Mouse (Mus musculus) layer of hippocampus, postnatal 14 days (tissue): ENCODE measurements at regions not wholly inside any gene's neighbourhood (a gene's known extent, or its start where the extent isn't known, plus 50 kb on each side); places are given as distances from the start of the nearest gene placed in this dataset.

ENCODE experiments used
- DNase-seq, 2 experiments: peaks; one replicate each; pipeline ENCODE4 v3.0.0; 2021 to 2022; ENCODE audit warnings: low spot score in 2 of 2, mixed read lengths in 1 of 2

DNA sequence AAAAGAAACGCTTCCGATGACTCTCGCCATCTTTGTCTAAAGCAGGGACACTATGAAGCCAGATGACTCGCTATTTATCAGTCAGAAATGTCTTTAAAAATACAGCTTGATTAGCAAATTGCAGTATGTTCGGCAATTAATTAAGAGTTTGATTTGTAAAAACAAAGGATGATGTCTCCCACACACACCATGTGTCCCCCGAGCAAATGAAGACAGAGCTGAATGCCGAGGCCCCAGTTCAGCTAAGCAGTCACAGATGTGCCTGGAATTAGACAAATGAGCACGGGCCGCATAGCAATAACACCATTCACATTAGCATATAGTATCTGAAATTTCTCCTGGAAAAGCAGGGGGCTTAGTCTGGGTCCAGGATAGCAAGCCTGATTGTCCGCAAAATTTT lies 98.3 kb upstream of the Sox5 start:
- peak in 1 of 2 experiments; percentile 58 for DNase-seq

DNA sequence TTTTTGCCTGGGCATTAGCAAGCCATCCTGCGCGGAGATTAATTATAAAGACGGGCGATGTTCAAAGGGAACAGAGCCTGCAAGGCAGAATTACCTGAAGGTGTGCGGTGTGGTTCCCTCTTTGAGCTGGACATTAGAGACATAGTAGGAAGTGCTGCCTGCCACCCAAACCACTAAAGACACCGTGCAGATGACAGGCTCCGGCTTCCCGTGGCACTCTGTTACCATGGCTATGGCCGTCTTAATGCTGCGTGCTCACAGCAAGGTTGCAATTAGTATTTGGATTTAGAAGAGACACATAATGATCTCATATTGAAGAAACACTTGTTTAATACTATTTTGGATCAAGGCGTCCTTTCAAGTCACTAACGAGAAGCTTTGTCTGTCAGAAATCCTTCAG lies 95.0 kb upstream of the Sox5 start:
- DNase-seq: no peak

DNA sequence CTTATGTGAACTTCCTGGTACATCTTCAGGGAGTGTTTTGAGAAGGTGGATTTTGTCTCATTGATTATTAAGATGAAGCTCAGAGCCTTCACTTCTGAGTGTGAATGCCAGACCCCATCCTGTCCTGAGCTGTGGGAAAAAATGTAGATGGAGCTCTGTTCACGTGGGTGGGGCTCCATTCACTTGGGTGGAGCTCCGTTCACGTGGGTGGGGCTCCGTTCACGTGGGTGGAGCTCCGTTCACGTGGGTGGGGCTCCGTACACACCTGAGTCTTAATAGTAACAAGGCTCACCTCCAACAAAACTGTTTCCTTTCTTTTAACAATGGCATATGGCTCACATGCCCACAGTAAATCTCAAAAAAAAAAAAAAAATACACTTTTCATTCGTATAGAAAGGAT lies 94.1 kb upstream of the Sox5 start:
- no peak for DNase-seq

DNA sequence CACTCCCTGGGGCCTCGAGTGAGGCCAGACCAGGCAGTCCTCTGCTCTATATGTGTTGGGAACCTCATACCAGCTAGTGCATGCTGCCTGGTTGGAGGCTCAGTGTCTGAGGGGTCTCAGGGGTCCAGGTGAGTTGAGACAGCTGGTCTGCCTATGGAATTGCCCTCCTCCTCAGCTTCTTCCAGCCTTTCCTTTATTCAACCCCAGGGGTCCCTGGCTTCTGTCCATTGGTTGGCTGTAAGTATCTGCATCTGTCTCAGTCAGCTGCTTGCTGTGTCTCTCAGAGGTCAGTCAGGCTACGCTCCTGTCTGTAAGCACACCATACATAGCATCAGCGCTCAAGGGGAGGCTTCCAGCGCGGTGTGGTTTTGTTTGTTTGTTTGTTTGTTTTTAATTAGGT lies 92.5 kb upstream of the Sox5 start:
- DNase-seq: no peak

DNA sequence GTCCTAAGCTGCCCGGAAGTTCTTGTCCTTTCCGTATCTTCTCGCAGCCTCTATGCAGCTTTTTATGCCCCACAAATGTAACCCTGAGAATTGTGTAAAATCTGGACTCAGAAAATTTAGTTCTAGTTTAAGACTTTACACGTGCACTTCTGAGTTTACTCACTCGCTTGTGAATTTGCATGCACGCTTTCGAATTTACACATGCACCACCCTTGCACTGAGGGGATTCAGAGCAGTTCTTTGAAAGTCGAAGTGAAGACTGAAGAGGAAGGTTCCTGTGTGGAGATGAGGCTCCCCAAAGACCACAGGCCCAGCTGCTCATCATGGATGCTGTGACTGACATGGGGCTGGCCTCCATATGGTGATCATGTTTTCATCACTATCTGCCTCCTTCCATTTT lies 89.2 kb upstream of the Sox5 start:
- no peak for DNase-seq

DNA sequence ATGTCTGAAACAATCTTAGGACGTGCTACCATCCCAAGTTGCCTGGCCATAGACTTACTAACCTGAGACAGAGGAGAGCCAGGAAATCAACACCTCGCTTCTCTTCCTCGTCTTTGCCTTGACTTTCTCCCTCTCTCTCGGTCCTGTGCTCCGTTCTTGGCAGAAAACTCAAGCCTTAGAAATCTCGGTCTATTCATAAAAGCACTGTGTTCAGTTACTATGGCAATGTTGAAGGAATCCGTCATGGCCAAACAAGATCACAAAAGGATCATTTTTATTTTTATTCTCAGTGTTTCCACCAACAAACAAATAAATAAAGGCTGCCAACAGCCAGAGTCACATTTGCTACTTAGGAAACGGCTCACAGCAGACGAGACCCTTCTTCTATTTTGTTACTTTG lies 85.6 kb upstream of the Sox5 start:
- DNase-seq: peak in 1 of 2 experiments; percentile 21

DNA sequence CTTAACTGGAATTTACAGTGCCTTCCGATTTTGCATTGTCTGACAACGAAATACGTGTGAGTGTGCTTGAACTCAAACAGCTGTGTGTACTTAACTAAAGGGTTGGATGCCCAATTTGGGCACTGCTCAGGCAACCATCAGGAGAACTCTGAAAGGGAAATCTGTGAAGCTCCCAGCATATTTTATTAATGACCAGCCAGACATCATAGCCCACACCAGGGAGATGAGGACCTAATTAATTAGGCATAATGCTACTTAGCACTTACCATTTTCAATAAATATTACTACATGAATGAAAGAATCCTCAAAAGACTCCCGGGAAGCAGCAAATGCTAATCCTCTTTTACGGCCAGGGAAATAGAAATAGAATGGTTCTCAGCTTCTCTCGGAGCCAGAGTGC lies 82.2 kb upstream of the Sox5 start:
- DNase-seq: no peak

DNA sequence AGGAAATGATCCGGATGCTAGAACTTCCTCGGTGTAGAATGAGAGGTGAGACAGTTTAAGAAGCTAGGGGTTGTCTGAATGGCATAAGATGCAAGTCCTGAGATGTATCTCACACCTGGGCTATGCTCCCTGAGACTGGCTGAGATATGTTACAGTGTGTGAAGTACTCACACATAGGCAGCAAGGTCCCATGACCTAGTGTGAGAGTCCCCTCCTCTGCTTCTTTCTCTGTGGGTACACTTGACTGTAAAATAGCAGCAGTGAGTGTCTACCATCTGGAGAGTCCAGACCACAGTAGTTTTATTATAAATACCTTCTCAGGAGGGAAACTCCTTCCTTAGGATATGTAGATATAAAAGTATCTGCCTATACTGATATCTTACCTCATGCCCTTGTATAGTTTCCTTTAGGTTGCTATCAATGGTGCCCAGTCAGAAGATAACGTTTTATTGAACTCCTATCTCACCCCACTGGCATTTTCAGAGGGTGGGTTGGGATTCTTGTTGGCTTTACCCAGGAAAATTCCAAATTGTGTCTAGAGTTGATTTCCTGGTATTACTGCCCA lies 81.7 kb upstream of the Sox5 start:
- no peak for DNase-seq

DNA sequence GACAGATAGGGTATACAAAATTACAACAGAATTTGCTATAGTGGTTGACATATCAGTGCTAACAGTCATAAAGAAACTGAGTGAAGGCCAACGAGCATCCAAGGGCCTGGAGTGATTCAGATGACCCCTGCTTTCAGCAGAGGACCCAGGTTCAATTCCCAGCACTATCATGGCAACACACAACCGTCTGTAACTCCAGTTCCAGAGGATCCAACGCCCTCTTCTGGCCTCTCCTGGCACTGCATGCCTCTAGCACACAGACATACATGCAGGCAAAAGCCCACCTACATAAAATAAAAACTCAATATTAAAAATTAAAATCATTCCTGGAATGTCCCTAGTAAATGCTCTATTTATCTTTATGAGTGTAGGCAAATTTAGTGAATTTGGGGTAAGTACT lies 59.7 kb upstream of the Sox5 start:
- DNase-seq: no peak

DNA sequence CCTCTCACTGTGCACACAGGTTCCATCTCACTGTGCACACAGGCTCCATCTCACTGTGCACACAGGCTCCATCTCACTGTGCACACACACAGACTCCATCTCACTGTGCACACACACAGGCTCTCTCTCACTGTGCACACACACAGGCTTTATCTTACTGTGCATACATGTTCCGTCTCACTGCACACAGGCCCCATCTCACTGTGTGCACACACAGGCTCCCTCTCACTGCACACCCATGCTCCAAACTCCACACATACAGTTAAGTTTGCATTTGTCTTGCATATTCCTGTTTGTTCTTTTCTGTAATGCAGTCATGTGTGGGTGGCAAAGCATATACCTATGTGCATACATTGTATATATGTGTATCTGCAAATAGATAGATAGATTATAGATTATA lies 57.6 kb upstream of the Sox5 start:
- DNase-seq: no peak

DNA sequence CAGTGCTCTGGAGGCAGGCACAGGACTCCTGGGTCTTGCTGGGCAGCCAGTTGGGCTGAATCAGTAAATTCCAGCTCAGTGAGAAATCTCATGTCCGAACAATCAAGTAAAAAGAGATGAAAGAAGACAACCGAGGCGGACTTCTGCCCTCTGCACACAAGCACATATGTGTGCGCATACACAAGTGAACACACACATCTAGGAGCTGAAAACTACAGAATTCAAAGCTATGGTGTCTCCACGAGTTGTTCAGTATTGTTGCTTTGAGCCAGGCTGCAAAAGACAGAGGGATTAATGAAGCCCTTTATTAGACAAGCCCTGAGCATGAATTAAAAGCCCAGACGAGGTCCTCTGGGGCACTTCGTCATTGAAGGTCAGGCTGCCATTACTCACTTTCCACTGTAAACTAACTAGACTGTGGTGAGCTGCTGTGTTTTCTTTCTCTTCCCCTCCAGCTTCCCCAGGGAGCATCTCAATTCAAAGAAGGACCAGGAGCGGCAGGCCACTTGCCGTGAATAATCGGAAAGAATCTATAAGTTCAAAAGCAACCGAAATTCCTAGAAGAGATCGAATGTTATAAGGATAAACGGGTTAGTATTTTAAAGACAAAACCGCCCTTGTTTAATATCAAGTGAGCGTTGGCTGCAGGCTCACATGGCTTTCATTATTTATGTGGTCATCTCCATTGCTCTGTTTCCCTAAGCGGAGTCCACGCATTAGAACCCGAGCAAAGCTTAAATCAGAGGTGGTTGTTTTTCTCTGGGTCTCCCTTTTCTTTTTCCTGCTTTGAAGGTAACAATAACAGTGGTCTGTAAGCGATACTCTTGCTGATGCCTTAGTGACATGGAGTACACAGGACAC lies 52.8 kb upstream of the Sox5 start:
- no peak for DNase-seq
